Mouse (Mus musculus) hindbrain, embryonic 12.5 days (tissue): ENCODE measurements at regions not wholly inside any gene's neighbourhood (a gene's known extent, or its start where the extent isn't known, plus 50 kb on each side); places are given as distances from the start of the nearest gene placed in this dataset.

Experiments
- ATAC-seq: fragments of 200-750 bp; cut with Nextera tagmentation; 2 replicates; pipeline ENCODE4 v1.8.0; 2017; ENCODE audit warnings: moderate TSS enrichment; ENCODE audit not compliant: low FRiP score
- H3K27ac ChIP-seq: fragments of 300-500 bp; sonication (generic); 2 replicates; pipeline ENCODE4 v1.5.1; 2016; ENCODE audit warnings: mild to moderate bottlenecking
- H3K27me3 ChIP-seq: fragments of 300-500 bp; sonication (generic); 2 replicates; pipeline ENCODE4 v1.6.1; 2016; ENCODE audit warnings: mild to moderate bottlenecking
- H3K36me3 ChIP-seq: fragments of 300-500 bp; sonication (generic); 2 replicates; pipeline ENCODE4 v1.6.1; 2016; ENCODE audit warnings: mild to moderate bottlenecking
- H3K4me1 ChIP-seq: fragments of 300-500 bp; sonication (generic); 2 replicates; pipeline ENCODE4 v1.6.1; 2016
- H3K4me2 ChIP-seq: fragments of 300-500 bp; sonication (generic); replicated peaks from 2 replicates; pipeline ENCODE4 v1.6.1; 2016; ENCODE audit warnings: mild to moderate bottlenecking
- H3K4me3 ChIP-seq: fragments of 300-500 bp; sonication (generic); 2 replicates; pipeline ENCODE4 v1.5.1; 2016; ENCODE audit warnings: mild to moderate bottlenecking
- H3K9ac ChIP-seq: fragments of 300-500 bp; sonication (generic); 2 replicates; pipeline ENCODE4 v1.6.1; 2016; ENCODE audit warnings: mild to moderate bottlenecking, moderate library complexity
- H3K9me3 ChIP-seq: fragments of 300-500 bp; sonication (generic); replicated peaks from 2 replicates; pipeline ENCODE4 v1.6.1; 2016; ENCODE audit warnings: mild to moderate bottlenecking
- WGBS: fragments of 180-500 bp; shearing (Covaris S2); methylation state at CpG from one replicate; pipeline ENCODE4 v1.1.7; 2016; 5-methylcytosine and 5-hydroxymethylcytosine counted together

DNA sequence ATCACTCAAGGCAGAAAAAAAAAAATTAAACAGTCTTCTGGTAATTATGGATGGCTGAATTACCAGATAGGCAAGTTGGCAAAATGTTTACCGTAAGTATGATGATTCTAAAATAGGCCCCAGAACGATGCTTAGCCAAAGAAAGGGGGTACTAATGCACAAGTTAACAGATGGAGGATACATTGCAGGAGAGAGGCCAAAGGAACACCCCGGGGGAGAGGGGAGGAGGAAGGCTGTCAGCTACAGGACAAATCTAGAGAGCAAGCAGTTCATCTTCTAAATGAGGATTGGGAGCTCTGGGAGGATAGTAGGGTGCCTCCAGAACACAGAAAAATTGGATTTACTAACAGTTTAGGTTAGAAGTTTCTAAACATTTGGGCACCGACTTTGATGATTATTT is 216.3 kb upstream of the Atp2b1 start:
- no peak for ATAC-seq
- no peaks in the 10 kb centered on the region for H3K27me3 ChIP-seq
- no peaks in the 10 kb centered on the region for H3K9me3 ChIP-seq
- no peak overlapping the region for H3K27ac ChIP-seq
- H3K4me1 ChIP-seq, result no peaks in the 10 kb centered on the region
- H3K9ac ChIP-seq, result no peak overlapping the region
- WGBS, result 82% methylated on average over 4 of the region's 4 CpGs
- no peak overlapping the region for H3K4me2 ChIP-seq
- no peak overlapping the region for H3K4me3 ChIP-seq
- no peaks in the 10 kb centered on the region for H3K36me3 ChIP-seq

DNA sequence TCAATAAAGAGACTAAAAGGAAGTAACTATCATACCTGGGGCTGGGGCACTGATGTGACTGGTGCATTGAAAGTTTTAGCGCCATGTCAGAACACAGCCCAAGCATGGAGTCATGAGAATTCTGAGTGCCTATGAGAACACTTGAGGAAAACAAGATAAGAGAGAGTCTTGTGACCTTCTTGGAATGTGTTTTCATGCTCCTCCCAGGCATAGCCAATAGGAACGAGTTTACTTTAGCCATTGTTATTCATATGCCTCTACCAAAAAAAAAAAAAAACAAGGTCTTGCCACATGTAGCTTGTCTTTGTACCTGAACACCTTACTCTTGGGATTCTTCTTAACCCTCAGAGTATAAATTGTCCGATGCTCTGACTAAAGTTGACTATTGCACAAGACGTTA is 214.6 kb upstream of the Atp2b1 start:
- no peak overlapping the region for H3K27ac ChIP-seq
- H3K9me3 ChIP-seq, result no peaks in the 10 kb centered on the region
- H3K4me3 ChIP-seq, result no peak overlapping the region
- H3K4me2 ChIP-seq, result no peak overlapping the region
- H3K4me1 ChIP-seq, result no peaks in the 10 kb centered on the region
- no peak for ATAC-seq
- no peaks in the 10 kb centered on the region for H3K36me3 ChIP-seq
- H3K27me3 ChIP-seq, result no peaks in the 10 kb centered on the region
- 91% methylated on average over 4 of the region's 4 CpGs for WGBS
- H3K9ac ChIP-seq, result no peak overlapping the region

- Histone ChIP-seq H3K9ac (no peak overlapping the region), H3K9me3 (no peaks in the 10 kb centered on the region), H3K36me3 (no peaks in the 10 kb centered on the region), H3K27me3 (no peaks in the 10 kb centered on the region), H3K4me3 (no peak overlapping the region), H3K27ac (no peak overlapping the region), H3K4me2 (no peak overlapping the region), H3K4me1 (no peaks in the 10 kb centered on the region)
- WGBS, result 80% methylated on average over 4 of the region's 4 CpGs
- ATAC-seq, result no peak
Observed at GRCm38 (mm10) chr10:98700407-98700806, 213.8 kb upstream of the Atp2b1 start.

GRCm38 (mm10) chr10:98701285-98701684 is 212.9 kb upstream of the Atp2b1 start:
- H3K9ac ChIP-seq, result no peak overlapping the region
- H3K9me3 ChIP-seq, result no peaks in the 10 kb centered on the region
- ATAC-seq, result no peak
- WGBS, result 76% methylated on average over 3 of the region's 3 CpGs
- H3K4me1 ChIP-seq, result no peaks in the 10 kb centered on the region
- no peak overlapping the region for H3K4me2 ChIP-seq
- no peak overlapping the region for H3K4me3 ChIP-seq
- H3K36me3 ChIP-seq, result no peaks in the 10 kb centered on the region
- H3K27ac ChIP-seq, result no peak overlapping the region
- H3K27me3 ChIP-seq, result no peaks in the 10 kb centered on the region

- 85% methylated on average over 5 of the region's 5 CpGs for WGBS
- no peaks in the 10 kb centered on the region for H3K9me3 ChIP-seq
- no peak for ATAC-seq
Observed at GRCm38 (mm10) chr10:98702470-98703215, 211.6 kb upstream of the Atp2b1 start.

GRCm38 (mm10) chr10:98703642-98704293 is 210.4 kb upstream of the Atp2b1 start:
- Histone ChIP-seq H3K4me3 (no peak overlapping the region), H3K27ac (no peak overlapping the region), H3K4me2 (no peak overlapping the region), H3K36me3 (no peaks in the 10 kb centered on the region), H3K9ac (no peak overlapping the region), H3K4me1 (no peaks in the 10 kb centered on the region), H3K9me3 (no peaks in the 10 kb centered on the region), H3K27me3 (no peaks in the 10 kb centered on the region)
- no peak for ATAC-seq
- 88% methylated on average over 2 of the region's 2 CpGs for WGBS

More at GRCm38 (mm10) chr10:98702470-98703215, 211.6 kb upstream of the Atp2b1 start:
- Histone ChIP-seq H3K4me2 (no peak overlapping the region), H3K27me3 (no peaks in the 10 kb centered on the region), H3K36me3 (no peaks in the 10 kb centered on the region), H3K27ac (no peak overlapping the region), H3K9ac (no peak overlapping the region), H3K4me3 (no peak overlapping the region), H3K4me1 (no peaks in the 10 kb centered on the region)

- Histone ChIP-seq H3K4me3 (no peak overlapping the region), H3K27ac (no peak overlapping the region), H3K4me1 (no peaks in the 10 kb centered on the region), H3K9ac (no peak overlapping the region), H3K9me3 (no peaks in the 10 kb centered on the region), H3K27me3 (no peaks in the 10 kb centered on the region), H3K36me3 (no peaks in the 10 kb centered on the region), H3K4me2 (no peak overlapping the region)
- ATAC-seq, result no peak
- WGBS, result 89% methylated on average over 6 of the region's 6 CpGs
Observed at GRCm38 (mm10) chr10:98704559-98704958, 209.6 kb upstream of the Atp2b1 start.

DNA sequence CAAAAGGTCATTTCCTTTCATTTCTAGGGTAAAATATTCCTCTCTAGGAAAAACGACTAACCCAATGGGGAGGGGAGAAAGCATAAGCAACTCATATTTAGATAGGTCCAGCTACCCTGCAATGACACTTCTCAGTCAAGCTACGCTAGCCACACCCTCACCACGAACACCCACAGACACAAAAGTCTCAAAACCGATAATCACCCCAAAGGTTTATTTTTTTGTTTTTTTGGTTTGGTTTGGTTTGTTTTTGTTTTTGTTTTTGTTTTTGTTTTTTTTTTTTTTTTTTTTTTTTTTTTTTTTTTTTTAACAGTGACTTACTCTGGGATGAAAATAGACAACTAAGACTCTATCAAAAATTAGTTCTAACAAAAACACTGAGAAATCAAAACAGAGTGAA is 196.3 kb upstream of the Atp2b1 start:
- Histone ChIP-seq H3K4me1 (no peaks in the 10 kb centered on the region), H3K4me2 (no peak overlapping the region), H3K36me3 (no peaks in the 10 kb centered on the region), H3K9ac (no peak overlapping the region), H3K9me3 (no peaks in the 10 kb centered on the region), H3K4me3 (no peak overlapping the region), H3K27me3 (no peaks in the 10 kb centered on the region), H3K27ac (no peak overlapping the region)
- no peak for ATAC-seq
- 87% methylated on average over 4 of the region's 4 CpGs for WGBS

DNA sequence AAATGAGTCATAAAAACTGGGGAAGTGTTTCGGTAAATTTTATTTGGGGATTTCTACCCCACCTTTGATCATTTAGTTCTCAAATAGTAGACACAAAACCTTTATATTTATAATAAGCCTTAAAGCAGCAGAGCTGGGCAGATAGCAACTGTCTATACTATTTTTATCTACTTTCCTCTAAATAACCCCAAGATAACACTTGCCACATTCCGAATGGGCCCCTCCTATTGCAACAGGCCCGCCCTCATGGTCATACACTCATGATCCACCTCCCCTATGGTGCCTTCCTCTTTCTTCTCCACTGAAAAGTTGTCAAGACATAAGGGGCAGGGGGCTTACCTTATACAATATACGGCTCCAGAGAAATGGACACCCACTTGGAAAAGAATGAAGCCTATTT is 195.5 kb upstream of the Atp2b1 start:
- Histone ChIP-seq H3K9me3 (no peaks in the 10 kb centered on the region), H3K9ac (no peak overlapping the region), H3K27me3 (no peaks in the 10 kb centered on the region), H3K4me1 (no peaks in the 10 kb centered on the region), H3K4me3 (no peak overlapping the region), H3K27ac (no peak overlapping the region), H3K36me3 (no peaks in the 10 kb centered on the region), H3K4me2 (no peak overlapping the region)
- WGBS, result 93% methylated on average over 4 of the region's 4 CpGs
- no peak for ATAC-seq

- H3K4me2 ChIP-seq, result no peak overlapping the region
- H3K4me3 ChIP-seq, result no peak overlapping the region
- no peaks in the 10 kb centered on the region for H3K9me3 ChIP-seq
- H3K27ac ChIP-seq, result no peak overlapping the region
- no peaks in the 10 kb centered on the region for H3K27me3 ChIP-seq
- ATAC-seq, result no peak
- H3K36me3 ChIP-seq, result no peaks in the 10 kb centered on the region
- no peak overlapping the region for H3K9ac ChIP-seq
- H3K4me1 ChIP-seq, result no peaks in the 10 kb centered on the region
- 66% methylated on average over 6 of the region's 6 CpGs for WGBS
Observed at GRCm38 (mm10) chr10:98720256-98721005, 193.8 kb upstream of the Atp2b1 start.

- Histone ChIP-seq H3K4me1 (no peaks in the 10 kb centered on the region), H3K4me3 (no peak overlapping the region), H3K9ac (no peak overlapping the region), H3K4me2 (no peak overlapping the region), H3K9me3 (no peaks in the 10 kb centered on the region), H3K27ac (no peak overlapping the region), H3K27me3 (no peaks in the 10 kb centered on the region), H3K36me3 (no peaks in the 10 kb centered on the region)
- no peak for ATAC-seq
- WGBS, result 91% methylated on average over 5 of the region's 5 CpGs
Observed at GRCm38 (mm10) chr10:98725110-98725509, 189.1 kb upstream of the Atp2b1 start.

DNA sequence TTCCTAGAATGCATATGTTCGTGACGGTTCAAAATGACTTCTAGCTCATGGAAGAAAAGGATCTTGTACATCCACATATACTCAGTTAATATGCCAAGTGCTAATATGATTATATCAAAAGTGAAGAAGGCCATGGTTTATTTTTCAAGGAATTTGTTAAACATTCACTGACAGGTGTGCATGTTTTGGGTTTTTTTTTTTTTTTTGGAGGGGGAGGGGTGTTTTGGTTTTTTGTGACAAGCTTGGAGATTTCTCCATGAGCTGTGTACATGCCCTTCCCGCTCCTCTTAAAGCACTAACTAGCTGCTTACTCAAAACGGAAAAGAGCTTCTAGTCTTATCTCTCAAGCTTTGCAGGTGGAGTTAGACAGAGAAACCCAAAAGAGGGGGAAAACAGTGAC is 187.1 kb upstream of the Atp2b1 start:
- ATAC-seq, result no peak
- H3K27ac ChIP-seq, result no peak overlapping the region
- no peak overlapping the region for H3K4me2 ChIP-seq
- 83% methylated on average over 4 of the region's 4 CpGs for WGBS
- H3K9ac ChIP-seq, result no peak overlapping the region
- H3K9me3 ChIP-seq, result no peaks in the 10 kb centered on the region
- no peaks in the 10 kb centered on the region for H3K4me1 ChIP-seq
- H3K27me3 ChIP-seq, result no peaks in the 10 kb centered on the region
- no peaks in the 10 kb centered on the region for H3K36me3 ChIP-seq
- no peak overlapping the region for H3K4me3 ChIP-seq
